Mouse (Mus musculus): Measurements from ENCODE around the gene Txlna.

DNA sequence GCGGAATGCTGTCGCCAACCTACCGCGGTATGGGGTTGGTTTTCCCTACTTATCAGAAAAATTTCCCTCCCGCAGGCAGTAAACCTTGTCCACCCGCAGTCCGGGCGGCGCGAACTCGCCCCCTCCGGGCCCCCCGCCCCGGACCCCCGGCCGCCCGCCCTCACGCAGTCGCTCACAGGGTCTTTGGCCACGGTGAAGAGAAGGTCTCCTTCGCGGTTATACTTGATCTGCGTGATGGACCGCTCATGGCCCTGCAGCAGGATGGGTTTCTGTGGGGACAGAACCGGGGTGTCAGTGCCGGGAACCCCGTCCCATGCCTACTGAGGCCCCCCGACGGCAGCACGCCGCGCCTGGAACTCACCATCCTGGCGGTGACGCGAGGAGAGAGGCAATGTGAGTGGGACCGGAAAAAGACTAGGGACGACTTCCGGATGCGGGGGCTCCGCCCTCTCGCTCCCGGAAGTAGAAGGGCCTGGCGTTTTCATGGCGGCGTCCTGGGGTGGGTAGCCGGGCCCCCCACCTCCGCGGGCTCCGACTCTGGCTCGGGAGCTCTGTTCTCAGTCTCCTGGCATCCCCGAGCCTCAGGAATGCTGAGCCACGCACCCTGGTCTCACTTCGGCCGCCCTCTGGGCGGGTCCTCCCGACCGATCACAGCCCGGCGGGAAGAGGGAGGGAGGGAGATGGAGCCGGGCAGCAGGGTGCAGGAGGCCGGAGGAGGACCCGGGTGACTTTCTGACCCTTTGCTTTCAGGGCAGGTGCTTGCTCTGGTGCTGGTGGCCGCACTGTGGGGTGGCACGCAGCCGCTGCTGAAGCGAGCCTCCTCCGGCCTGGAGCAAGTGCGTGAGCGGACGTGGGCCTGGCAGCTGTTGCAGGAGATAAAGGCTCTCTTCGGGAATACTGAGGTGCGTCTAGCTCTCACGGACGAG is 40.4 kb downstream of the Txlna start, which contains the start of the genes Eif3i and Tmem234:
- TF ChIP-seq CTCF (IDR thresholded peaks at IDR 0.05; ENCODE audit: low read depth) (0 out of 2 replicates have a peak, but pooled peaks have one; percentile 9), EP300 (IDR thresholded peaks at IDR 0.05; ENCODE audit: low read depth) (peak; percentile 50; the same call in 1 of the 2 replicates)

All from heart, postnatal 0 days (tissue).